Mouse (Mus musculus) olfactory bulb, adult 2 months (tissue): ENCODE results near the gene Akap4.

Experiments used
- CTCF ChIP-seq: fragments of 200-500 bp; IDR thresholded peaks from 2 replicates; pipeline ENCODE4 v1.5.1; 2012; ENCODE audit warnings: low read depth, mild to moderate bottlenecking, low read length, moderate library complexity; ENCODE audit not compliant: insufficient read depth
- POLR2A ChIP-seq: fragments of 200-500 bp; IDR thresholded peaks from 2 replicates; pipeline ENCODE4 v1.6.1; 2012; ENCODE audit warnings: mild to moderate bottlenecking, low read depth, low read length, moderate library complexity; ENCODE audit not compliant: insufficient read depth

DNA sequence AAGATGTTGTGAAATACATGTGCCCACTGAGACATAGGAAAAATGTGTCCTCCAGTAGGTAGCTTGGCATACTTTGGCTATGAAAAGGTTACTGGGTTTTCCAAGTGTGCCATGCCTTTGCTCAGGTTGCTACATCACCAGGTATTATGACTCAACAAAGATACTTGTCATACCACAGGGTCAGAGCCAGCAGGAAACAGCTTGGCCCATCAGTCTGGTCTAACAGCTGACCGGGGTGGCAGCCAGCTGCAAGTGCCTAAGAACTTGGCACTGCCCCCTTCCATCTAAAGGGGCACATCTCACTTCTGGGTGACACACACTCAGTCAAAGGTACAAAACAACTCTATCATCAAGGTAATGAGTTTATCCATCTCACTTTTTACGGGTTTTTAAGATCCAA lies 683 bp downstream of the Akap4 start:
- TF ChIP-seq CTCF (no peak), POLR2A (no peak)
